Mouse (Mus musculus) splenic B cell, adult 2 months (primary cell): ENCODE results near the gene Hsf4.

Experiments used
- DNase-seq: peaks from one replicate; pipeline ENCODE4 v3.0.0-alpha.2; 2011; ENCODE audit warnings: low read depth, low spot score
- H3K27me3 ChIP-seq: 2 replicates; pipeline ENCODE4 v1.6.1; 2012; ENCODE audit warnings: mild to moderate bottlenecking, low read length, moderate library complexity, mixed read lengths; ENCODE audit not compliant: control insufficient read depth, poor library complexity, insufficient read depth, severe bottlenecking
- H3K36me3 ChIP-seq: 2 replicates; pipeline ENCODE4 v1.6.1; 2012; ENCODE audit warnings: mild to moderate bottlenecking, low read length, moderate library complexity, mixed read lengths; ENCODE audit not compliant: control insufficient read depth, poor library complexity, insufficient read depth, severe bottlenecking

Gene Hsf4

DNA sequence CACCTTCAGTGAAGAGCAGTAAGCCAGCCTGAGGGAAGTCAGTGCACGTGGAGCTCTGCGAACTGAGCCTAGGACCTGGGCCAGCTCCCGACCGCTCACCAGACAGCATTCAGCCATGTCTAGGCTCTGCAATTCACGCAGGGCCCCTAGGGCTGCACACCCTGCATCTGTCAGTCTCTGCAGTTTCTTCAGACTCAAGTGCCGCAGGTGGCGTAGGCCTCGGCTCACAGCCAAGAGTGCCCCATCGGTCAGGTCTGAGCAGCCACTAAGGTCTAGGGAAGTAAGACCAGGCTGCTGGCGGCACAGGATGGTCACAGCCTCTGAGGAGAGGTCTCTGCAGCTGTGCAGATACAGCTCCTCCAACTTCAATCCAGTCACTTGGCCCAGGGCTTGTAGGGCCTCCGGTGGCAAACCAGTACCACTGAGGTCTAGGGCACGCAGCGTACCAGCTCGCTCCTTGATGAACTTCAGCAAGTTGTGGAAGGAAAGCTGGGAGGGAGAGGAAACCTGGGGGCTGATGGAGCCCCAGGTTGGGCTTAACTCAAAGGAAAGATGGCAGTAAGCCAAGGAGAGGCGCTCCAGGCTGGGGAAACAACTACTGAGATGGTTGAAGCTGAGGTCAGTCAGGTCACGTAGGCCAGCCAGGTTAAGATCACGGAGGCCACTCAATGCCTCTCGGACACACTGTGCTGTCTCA lies 45.6 kb downstream of the Hsf4 start:
- Histone ChIP-seq H3K36me3 (peaks cover 2% of the 10 kb centered on the region; the same call in 1 of the 2 replicates), H3K27me3 (no peaks in the 10 kb centered on the region)
- DNase-seq: no peak

DNA sequence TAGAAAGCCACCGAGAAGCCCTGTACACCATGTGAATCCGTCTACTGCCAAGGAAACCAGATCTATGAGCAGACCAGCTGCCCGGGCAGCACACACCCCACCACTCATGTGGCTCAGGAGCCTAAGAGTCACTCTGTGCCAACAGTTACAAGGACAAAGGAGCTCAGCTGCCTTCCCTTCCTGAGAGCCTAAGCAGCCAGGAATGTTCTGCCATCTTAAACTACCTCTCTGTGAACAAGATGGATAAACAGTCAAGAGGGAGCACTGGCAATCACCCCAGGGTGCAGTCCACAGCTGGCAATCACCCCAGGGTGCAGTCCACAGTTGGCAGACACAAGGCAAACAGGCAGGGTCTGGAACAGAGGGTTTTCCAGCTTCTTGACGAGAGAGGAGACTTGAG lies 48.3 kb downstream of the Hsf4 start:
- DNase-seq: no peak
- no peaks in the 10 kb centered on the region for H3K27me3 ChIP-seq
- peaks cover 2% of the 10 kb centered on the region; the same call in 1 of the 2 replicates for H3K36me3 ChIP-seq

- DNase-seq: no peak
- Histone ChIP-seq H3K27me3 (no peaks in the 10 kb centered on the region), H3K36me3 (peaks cover 2% of the 10 kb centered on the region; the same call in 1 of the 2 replicates)
Observed at GRCm38 (mm10) chr8:105318662-105319190, 49.1 kb downstream of the Hsf4 start.

DNA sequence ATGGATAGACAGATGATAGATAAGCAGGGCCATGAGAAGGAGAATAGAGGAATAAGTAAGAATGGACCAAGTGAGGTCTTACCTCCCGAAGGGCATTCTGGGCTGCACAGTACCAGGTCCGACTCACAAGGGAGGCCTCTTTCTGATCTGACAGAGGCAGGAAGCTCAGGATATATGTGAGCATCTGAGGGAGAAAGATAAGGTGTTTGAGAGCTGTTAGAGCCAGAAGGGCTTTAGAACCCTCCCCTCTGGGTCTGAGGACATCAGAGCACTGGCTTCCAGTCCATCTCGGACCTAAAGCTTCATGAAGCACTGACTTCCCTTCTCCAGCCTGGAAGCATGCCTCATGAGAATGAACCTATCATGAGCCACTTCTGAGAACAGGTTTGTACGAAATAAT lies 53.6 kb downstream of the Hsf4 start:
- DNase-seq: no peak
- Histone ChIP-seq H3K27me3 (no peaks in the 10 kb centered on the region), H3K36me3 (peaks cover 3% of the 10 kb centered on the region)
